Mouse (Mus musculus) lung, adult 2 months (tissue): ENCODE results near the gene Gm10065. TPM values are rescaled to one million over a fixed set of nuclear protein-coding genes. Genes with fewer than 3 reads are reported as not detected.
"Not testable (repeated sequence)": the region's sequence is repeated elsewhere in the genome, so short reads cannot be mapped to it uniquely, and the experiment has no call there.

Source experiments
- DNase-seq: peaks from one replicate; pipeline ENCODE4 v3.0.0; 2022
- H3K4me1 ChIP-seq: fragments of 200-500 bp; 2 replicates; pipeline ENCODE4 v1.6.1; 2011; ENCODE audit warnings: low read length; ENCODE audit not compliant: control insufficient read depth, insufficient read depth
- H3K4me3 ChIP-seq: fragments of 200-500 bp; replicated peaks from 2 replicates; pipeline ENCODE3; 2011; ENCODE audit warnings: low read depth, mild to moderate bottlenecking, control low read depth, low read length; ENCODE audit errors: extremely low read depth
- CTCF ChIP-seq: fragments of 200-500 bp; IDR thresholded peaks from 2 replicates; pipeline ENCODE4 v1.5.1; 2011; ENCODE audit warnings: mild to moderate bottlenecking, low read length, control low read depth; ENCODE audit not compliant: insufficient read depth
- POLR2A ChIP-seq: fragments of 200-500 bp; IDR thresholded peaks from 2 replicates; pipeline ENCODE4 v1.6.1; 2011; ENCODE audit warnings: low read depth, mild to moderate bottlenecking, control low read depth, low read length, borderline replicate concordance; ENCODE audit errors: extremely low read depth
- WGBS: fragments of 180-500 bp; shearing (Covaris S2); methylation state at CpG from one replicate; pipeline ENCODE4 v1.1.7; 2018; 5-methylcytosine and 5-hydroxymethylcytosine counted together
- polyA plus RNA-seq: library from polyadenylated mRNA; depleted of rRNA; stranded (reverse); fragments of >200 nt; gene quantifications from 2 replicates; pipeline ENCODE4 v1.2.3, GENCODE M21; 2012; rRNA removed

Gm10065 gene
- polyA plus RNA-seq, result not detected in 2 replicates

DNA sequence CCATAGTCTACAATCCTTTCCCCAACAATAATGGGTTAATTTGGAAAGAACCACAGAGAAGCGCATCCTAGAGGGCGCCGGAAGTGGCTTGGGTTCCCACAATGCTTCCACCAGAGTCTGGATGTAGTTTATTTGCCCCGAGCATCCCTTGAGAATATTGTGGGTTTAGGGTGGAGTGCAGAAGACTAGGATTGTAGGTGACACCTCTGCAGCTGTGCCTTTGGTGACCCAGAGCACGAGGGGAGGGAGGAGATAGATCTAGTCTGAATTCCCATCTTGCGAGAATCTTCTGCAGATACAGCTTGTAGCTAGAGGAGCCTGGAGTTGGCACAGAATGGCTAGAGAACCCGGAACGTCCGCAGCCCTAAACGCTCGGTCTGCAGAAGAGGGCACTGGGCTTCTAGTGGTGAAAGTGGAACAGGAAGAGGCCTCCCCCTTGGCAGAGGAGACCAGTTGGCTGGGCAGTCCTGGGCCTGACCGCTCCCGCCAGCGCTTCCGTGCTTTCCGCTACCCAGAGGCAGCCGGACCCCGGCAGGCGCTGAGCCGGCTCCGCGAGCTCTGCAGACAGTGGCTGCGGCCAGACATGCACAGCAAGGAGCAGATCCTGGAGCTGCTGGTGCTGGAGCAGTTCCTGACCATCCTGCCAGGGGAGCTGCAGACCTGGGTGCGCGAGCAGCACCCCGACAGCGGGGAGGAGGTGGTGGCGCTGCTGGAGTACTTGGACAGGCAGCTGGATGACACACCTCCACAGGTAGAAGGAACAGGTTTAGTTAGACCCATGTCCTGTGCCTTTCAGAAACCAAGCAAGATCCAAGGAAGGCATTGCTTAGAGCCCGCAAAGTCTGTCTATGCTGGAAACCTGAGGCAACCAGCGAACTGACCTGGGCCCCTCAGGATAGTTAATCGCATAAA is at the start of gene Gm10065, which contains the start of gene Zkscan4:
Gene Gm10065 (minus strand): TSS at position 683 of the 912 bp plus-strand sequence.
Gene Zkscan4 (plus strand): TSS at position 149 of the 912 bp plus-strand sequence.
- H3K4me3 ChIP-seq, result peak within 1 kb of the TSS; percentile 72

DNA sequence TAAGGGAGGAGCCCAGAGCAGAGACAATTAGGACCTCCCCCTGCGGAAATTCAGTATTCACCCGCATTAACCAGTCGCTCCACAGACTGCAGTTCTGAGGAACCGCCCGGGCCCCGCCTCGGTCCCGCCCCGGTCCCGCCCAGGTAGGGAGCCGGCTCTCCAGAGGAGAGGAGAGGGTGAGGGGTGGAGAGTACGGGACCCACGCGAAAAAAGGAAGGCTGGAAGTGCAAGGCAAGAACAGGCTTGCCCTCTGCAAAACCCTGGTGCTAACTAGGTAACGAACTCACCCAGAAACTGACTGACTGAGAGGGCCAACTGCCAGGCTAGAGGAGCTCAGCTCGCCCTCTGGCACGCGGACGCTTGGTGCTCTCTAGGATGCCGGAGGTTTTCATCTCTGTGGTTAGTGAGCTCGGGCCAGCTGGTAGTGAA is 27.0 kb upstream of the Gm10065 start:
- Histone ChIP-seq H3K4me1 (no peaks in the 10 kb centered on the region), H3K4me3 (peak overlapping the region; percentile 99)
- WGBS, result 0% methylated on average over 21 of the region's 21 CpGs
- no peak for TF ChIP-seq CTCF
- peak; percentile 80; the same call in 1 of the 2 replicates for TF ChIP-seq POLR2A
- DNase-seq, result peak; percentile 79

More for the DNA sequence above, at the start of gene Gm10065, which contains the start of gene Zkscan4:
- WGBS, result 4% methylated on average over 31 of the region's 31 CpGs
- not testable (repeated sequence) for H3K4me1 ChIP-seq
- DNase-seq, result peak; percentile 59

DNA sequence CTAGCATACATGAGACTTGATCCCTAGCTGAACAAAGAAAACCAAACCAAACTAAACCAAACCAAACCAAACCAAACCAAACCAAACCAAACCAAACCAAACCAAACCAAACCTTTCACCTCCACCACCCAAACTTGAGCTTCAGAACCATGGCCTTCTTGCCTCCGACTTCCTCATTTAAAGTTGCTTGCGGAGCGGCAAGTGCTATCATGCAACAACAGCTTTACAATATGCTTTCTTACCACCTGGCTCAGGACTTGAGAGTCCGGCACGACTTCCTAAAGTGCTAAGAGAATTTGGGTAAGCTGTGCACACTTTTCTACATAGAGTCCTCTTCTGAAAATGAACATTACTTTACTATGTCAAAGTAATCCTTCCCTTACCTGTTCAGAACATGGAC is 23.1 kb upstream of the Gm10065 start:
- TF ChIP-seq POLR2A, result no peak
- TF ChIP-seq CTCF, result no peak
- DNase-seq, result no peak
- WGBS, result 85% methylated on average over 5 of the region's 5 CpGs
- H3K4me3 ChIP-seq, result no peak overlapping the region
- H3K4me1 ChIP-seq, result no peaks in the 10 kb centered on the region

DNA sequence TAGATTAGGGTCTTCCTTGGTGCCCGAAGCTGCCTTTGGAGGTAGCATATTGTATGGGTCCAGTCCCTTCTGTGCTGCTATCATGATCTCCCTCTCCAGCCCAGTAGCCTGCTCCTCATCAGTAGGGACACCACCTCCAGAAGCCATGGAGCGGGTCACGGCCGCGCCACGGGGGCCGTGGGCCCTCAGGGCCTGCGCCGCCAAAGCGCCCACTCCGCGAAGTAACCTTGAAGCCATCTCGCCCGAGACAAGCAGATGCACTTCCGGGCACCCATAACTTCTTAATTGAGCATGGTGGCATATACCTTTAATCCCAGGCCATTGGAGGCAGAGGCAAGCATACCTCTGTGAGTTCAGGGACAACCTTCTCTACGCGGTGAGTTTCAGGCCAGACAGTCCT is 21.9 kb upstream of the Gm10065 start, which contains the start of gene Gm11273:
Gene Gm11273 (minus strand): TSS at position 237 of the 400 bp plus-strand sequence.
- DNase-seq, H3K4me3 ChIP-seq, H3K4me1 ChIP-seq: not testable (repeated sequence)
- 92% methylated on average over 17 of the region's 17 CpGs for WGBS

DNA sequence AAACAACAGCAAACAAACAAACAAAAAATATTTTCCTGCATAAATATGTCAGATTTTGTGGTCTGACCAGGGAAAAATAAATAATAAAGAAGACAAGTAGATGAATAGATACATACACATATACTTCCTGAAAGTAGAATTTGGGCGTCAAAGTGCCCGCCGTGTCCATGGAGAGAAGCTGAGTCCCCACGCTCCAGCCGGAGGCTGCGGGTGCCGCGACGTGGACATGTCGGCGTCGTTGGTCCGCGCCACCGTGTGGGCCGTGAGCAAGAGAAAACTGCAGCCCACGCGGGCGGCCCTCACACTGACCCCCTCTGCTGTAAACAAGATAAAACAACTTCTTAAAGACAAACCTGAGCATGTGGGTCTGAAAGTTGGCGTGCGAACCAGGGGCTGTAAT is 15.8 kb upstream of the Gm10065 start, which contains the start of gene AK157302:
Gene AK157302 (plus strand): TSS at position 144 of the 400 bp plus-strand sequence.
- DNase-seq, result no peak
- no peaks in the 10 kb centered on the region for H3K4me1 ChIP-seq
- 92% methylated on average over 21 of the region's 21 CpGs for WGBS
- no peak for TF ChIP-seq POLR2A
- no peak for TF ChIP-seq CTCF
- H3K4me3 ChIP-seq, result no peak within 1 kb of the TSS

DNA sequence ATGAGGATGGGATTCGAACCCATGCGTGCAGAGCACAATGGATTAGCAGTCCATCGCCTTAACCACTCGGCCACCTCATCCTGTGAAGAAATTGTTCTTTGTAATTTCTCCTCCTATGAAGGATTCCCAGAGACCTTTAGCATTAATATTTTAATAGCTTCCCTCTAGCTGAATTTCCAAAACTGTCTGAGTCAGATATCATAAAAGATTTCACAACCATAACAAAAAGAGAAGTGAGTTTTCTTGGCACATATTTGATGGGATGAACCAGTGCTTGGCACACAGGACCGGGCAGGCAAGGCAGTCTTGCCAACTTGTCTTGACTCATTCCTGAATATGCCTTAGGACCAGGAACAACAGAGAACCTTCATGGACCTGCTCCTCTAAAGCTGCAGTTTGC is 13.6 kb upstream of the Gm10065 start:
- Histone ChIP-seq H3K4me1 (no peaks in the 10 kb centered on the region), H3K4me3 (no peak overlapping the region)
- WGBS, result 93% methylated on average over 5 of the region's 5 CpGs
- TF ChIP-seq CTCF (no peak), POLR2A (no peak)
- DNase-seq, result no peak

DNA sequence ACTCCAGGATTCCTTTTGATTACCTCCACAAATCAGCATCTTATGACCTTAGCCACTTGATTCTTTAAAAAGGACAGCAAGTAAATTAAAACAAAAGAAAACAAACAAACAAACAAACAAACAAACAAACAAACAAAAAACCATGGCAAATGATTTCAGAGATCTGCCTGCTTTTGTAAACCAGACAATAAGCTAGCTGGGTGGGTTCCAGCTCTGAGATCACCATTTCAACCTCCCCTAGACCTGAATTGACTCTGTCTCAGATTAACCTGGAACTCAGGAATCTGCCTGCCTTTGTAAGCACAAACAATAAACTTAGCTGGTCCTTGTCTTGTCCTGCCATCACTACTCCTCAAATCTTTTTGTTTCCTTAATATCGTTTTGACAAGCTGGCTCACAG is 7.6 kb upstream of the Gm10065 start:
- DNase-seq, result no peak
- Histone ChIP-seq H3K4me1 (peaks cover 2% of the 10 kb centered on the region; the same call in 1 of the 2 replicates), H3K4me3 (no peak overlapping the region)
- 91% methylated on average over 1 of the region's 1 CpGs for WGBS
- TF ChIP-seq POLR2A (no peak), CTCF (no peak)

DNA sequence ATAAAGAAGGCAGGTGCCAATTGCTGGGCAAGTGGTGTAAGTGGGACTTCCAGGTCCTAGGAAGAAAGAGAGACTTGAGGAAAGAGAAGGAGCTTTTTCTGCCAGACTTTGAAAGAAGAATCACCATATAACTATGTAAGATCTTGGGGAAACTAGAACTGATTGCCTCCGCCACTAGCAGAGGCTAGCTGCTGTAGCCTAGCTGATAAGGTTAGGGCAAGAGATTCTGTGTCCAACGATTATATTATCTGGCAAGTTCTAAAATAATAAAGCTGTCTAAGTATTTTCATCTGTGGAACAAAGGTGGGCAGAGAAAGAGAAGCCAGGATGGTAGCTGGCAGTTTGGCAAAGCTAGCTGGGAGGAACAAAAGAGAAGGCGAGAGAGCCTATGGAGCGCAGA is 6.8 kb downstream of the Gm10065 start:
- TF ChIP-seq CTCF (no peak), POLR2A (no peak)
- 55% methylated on average over 4 of the region's 4 CpGs for WGBS
- Histone ChIP-seq H3K4me3 (no peak overlapping the region), H3K4me1 (no peaks in the 10 kb centered on the region)
- no peak for DNase-seq

DNA sequence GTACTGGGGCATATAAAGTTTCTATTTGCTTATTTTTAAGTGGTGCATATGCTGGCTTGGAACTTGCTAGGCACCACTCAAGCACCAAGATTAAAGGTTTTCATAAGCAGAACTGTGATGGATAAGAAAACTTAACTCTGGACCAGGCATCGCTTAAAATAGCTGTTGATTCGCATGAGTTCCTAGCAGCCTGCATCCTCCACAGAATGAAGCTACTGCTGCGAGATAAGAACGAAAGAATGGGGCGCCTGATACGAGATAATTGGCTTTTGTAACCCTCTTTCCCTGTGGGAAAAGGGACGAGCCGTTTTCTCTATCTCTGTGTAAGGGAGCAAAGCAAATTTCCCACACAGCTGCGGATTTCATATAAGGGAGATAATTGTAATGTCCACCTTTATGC is 10.1 kb downstream of the Gm10065 start:
- 37% methylated on average over 9 of the region's 9 CpGs for WGBS
- Histone ChIP-seq H3K4me3 (no peak overlapping the region), H3K4me1 (no peaks in the 10 kb centered on the region)
- TF ChIP-seq POLR2A, result no peak
- TF ChIP-seq CTCF, result no peak
- DNase-seq, result no peak
